Mouse (Mus musculus): ENCODE data around the gene Slc43a1.

Slc43a1 gene

DNA sequence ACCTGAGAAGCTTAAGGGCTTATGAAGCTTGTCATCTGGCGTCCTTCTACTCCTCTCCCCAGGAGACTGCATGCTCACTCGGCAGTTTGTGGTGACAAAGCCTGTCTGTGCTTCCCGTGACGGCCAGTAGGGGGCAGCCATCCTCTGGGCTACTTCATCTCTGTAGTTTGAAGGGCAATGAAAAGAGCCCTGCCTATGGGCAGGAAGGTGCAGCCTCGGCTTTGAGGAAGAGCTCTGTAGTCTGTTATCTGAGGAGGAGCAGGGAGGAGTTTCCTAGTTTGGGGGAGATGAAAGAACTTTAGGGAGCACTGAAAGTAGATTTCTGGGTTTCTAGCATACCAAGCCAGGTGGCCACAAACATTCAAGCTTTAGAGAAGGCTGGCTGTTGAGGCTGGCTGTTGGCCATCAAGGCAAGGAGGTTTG is 29.9 kb downstream of the Slc43a1 start:
- peak; percentile 78 for DNase-seq (ENCODE audit: low spot score)

DNA sequence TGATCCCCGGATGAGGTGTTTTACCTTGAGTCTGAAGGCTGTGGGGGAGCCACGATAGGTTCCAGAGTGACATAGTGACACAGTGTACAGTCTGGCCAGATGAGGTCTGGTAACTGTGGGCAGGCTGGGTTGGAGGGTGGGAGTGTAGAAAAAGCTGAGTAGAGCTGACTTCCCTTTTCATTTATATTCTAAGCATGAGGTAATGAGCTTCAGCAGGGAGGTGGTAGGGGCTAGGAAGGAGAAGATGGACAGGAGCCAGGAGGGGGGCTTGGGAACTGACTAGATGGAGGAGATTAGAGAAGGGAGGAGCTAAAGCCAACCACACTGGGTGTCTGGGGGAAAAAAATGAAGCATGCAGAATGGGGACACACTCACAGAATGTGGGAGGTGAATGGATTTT is 30.3 kb downstream of the Slc43a1 start:
- DNase-seq (ENCODE audit: low spot score) = no peak

DNA sequence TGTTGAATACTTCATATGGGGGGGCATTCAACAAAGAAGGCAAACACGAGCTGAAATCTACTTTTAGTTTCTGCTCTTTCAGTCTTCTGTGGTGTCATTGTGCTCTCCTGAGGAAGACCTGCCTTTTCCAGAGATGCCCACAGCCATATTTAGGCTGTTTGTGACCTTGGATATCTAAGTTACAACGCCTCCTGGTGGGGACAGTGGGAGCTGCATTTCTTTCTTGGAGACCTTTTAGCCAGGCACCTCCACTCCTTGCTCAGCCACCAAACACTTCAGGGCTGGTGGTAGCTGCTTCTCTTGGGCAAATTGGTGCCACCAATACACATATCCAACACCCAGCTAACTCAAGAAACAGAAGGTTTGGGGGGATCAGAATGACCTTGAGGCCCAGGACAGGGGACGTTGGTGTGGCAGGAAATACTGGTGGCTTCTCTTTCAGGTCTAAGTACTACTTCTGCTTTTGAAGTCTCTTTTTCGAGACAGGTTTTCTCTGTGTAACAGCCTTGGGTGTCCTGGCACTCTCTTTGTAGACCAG is 32.0 kb downstream of the Slc43a1 start:
- peak; percentile 62 for DNase-seq (ENCODE audit: low spot score)

DNA sequence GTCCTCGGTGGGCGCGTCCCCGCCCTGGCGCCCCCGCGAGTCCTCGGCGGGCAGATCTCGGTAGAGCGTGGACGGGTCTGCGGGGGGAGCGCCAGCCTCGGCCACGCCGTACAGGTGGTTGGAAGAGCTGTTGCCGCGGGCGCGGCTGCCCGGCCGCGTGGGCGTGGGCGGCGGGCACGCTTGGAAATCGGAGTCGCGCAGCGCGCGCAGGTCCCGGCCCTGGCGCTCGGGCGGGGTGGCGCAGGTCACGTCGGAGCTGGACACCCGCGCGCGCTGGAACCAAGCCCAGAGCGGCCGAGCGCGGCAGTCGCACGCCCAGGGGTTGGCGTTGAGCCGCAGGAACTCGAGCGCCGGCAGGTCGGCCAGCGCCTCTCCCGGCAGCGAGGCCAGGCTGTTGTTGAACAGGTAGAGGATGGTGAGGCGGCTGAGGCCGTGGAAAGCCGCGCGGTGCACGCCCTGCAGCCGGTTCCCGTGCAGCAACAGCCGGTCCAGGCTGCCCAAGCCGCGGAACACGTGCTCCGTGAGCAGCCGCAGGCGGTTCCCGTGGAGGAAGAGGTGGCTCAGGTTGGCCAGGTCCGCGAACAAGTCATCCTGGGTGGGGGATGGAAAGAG is 33.6 kb downstream of the Slc43a1 start:
- peak; percentile 42 for DNase-seq (ENCODE audit: low spot score)

DNA sequence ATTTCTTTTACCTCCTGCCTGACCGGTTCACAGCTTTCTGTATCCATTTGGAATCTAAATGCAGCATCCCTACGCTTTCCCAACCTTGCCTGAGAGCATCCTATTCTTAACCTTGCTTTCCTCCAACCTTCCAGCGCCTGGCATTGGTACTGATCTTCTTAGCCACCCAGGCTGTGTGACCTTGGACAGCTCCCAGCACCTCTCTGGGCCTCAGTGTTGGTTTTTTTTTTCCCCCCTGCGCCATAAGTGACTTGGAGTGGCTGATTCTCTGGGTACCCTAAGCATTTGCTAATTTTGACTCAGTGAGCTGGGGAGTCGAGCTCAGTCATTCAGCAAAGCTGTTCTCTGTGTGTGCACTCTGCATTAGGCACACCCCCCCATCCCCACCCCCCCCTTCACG is 37.2 kb downstream of the Slc43a1 start:
- no peak for DNase-seq (ENCODE audit: low spot score)

DNA sequence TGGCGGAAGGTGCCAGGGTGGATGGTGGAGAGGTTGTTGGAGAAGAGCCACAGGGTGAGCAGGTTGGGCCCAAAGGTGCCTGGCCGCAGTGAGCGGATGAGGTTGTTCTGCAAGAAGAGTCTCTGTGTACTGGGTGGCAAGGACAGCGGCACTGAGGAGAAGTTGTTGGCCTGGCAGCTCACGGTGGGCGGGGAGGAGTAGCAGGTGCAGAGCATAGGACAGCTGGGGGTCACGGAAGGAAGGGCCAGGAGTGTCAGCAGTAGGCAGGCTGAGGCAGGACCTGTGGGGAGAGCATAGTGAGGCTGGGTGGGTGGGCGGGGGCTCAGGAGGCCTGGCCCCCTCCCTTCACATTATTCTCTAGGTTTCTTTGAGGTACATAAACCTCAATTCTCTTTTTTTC is 41.9 kb downstream of the Slc43a1 start:
- DNase-seq (ENCODE audit: low spot score) = no peak

DNA sequence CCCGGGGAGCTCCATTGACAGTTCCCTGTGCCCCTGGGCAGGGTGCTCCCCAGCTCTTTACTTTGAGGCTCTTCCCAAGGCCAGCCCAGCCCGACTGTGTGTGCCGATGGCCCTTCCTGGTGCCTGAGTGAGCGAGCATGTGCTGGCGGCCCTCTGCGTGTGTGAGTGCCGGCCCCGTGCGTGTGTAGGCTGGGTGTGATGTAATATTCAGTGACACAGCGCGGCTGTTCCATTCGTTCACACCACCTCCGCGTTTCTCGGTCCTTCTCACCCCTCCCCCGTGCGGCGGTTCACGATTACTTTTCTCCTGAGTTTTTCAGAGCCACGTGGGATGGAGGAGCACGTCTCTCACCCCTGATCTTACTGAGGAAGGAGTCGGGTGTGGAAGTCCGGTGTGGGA is 44.0 kb downstream of the Slc43a1 start:
- DNase-seq (ENCODE audit: low spot score) = peak; percentile 32

DNA sequence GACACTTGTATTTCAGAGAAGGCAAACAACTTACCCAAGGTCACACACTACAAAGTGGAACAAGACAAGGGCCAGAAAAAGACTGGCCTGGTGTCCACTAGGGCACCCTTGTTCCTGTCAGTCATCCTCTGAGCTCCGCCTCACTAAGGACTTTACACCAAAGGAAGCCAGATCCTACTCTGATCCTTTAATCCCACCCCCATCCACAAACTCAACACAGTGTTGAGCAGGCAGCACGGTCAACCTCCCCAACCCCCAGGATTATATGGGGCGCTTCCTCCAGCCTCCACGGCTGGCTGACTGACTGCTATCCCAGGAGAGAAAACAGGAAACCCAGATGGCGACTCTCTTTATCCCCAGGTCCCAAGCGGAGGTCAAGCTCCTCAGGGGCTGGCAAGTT is 44.4 kb downstream of the Slc43a1 start:
- peak; percentile 54 for DNase-seq (ENCODE audit: low spot score)

DNA sequence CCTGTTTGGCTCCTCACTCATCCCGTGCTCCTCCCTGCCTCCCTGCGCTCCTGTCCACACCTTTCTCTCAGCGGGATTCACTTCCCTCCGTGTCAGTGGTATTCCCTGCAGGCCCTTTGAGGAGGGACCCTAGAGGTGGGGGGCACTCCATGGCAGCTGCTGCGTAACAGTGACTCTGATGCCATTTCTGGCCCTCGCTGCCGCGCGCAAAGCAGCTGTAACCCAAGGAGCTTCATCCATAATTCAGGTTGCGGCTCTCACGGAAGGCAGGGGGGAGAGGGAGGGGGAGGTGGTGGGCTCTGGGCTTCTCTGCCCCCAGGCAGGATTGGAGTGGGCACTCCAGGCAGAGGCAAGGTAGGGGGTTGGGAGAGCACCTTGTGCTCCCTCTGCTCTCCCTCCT is 44.9 kb downstream of the Slc43a1 start:
- peak; percentile 61 for DNase-seq (ENCODE audit: low spot score)

DNA sequence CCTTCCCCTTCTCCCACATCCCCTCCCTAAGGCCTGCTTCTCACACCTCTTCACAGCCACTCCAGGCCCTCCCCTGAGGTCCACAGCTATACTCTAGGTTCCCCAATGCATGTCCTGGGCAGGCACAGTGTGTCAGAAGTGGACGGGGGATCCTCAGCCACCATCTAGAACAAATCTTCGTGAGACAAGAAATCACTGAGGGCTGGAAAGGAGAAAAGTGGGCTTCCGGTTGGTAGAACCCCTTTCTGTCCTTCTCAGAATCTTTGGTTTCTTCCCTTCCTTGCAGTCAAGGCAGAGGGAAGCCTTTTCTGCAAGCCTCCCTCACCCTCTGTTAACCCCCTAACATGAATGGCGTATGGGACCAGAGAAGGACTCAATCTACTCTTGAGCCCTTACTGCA is 45.3 kb downstream of the Slc43a1 start:
- no peak for DNase-seq (ENCODE audit: low spot score)

DNA sequence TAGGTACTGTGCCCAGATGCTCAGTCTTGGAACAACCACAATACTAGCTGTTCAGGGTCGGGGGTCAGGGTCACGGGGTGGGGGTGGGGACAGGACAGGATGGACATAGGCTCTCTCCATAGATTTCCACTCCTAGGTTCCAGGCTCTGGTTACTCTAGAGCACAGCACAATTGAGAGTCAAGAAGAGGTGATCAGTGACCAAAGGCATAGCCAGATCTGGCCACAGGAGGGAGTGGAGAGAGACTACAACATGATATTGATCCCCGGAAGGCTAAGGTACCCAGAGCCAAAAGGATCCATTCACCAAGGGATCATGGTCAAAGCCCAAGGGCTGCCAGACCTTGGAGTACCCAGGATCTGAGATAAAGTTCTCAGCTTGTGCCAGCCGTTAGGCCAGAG is 46.0 kb downstream of the Slc43a1 start:
- DNase-seq (ENCODE audit: low spot score) = no peak

DNA sequence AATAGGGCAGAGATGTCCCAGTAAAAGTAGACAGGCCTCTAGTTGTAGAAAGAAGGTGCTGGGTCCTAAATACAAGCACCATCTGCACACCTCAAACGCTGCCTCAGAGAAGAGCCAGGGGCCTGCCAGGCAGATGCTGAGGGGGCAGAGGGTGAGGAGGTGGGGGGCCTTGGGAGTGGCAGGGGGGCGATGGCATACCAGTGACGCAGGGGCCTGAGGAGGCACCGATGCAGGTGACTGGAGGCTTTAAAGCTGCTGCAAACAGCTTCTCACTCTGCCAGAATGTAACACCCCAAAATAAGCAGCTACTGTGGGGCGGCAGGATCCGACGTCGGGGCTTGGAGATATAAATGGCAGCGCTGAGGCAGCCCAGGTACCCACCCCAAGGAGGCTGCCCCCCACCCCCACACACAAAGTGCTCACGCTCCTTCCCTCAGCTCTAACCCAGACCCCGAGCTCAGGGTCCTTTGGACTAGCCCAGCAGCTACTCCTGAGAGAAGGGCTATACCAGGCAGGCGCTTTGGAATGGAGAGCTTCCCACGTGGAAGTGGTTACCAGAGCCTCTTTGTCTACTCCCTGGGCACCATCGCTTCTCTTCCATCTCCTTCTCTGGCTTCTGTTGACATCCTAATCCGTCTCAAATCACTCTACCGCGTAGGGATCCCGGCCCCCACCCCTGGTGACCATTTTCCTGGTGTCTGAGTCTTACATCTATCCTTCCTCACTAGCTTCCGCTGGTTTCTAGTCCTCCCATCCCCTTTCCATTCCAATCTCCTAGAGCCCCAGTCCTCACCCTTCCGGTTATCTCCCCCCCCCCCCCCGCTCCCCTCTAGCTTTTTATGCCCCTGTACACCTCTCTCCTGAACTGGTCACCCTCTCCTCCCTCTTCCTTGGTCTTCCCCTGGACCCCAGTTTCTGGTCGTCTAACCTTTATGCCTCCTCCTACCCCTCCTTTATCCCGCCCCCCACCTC is 46.7 kb downstream of the Slc43a1 start:
- DNase-seq (ENCODE audit: low spot score) = peak; percentile 44

DNA sequence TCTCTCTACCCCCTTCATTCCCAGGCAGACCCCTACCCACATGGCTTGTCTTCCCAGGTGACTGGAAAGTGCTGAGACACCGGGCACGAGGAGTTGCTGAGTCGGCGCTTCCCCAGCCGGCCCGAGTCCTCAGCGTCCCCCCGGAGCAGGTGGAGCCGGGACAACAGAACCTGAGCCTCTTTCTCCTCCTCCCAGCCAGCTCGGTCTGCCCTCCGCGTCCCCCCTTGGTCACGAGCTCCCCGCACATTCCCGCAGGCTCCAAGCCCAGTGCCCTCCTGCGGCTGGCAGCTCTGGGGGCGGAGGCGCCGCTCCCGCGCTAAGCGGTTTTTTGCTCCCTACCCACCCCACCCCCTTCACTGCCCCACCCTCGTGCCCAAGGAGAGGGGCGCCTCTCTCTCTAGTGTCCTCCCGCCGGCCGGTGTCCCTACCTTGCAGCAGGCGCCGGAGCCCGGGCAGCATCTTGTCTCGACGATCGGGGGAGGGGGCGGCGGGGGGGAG is 47.6 kb downstream of the Slc43a1 start, which contains the start of gene Rtn4rl2:
Gene Rtn4rl2, minus strand, starts transcription at position 477 of the 498 bp plus-strand sequence.
- DNase-seq (ENCODE audit: low spot score) = peak; percentile 50

DNA sequence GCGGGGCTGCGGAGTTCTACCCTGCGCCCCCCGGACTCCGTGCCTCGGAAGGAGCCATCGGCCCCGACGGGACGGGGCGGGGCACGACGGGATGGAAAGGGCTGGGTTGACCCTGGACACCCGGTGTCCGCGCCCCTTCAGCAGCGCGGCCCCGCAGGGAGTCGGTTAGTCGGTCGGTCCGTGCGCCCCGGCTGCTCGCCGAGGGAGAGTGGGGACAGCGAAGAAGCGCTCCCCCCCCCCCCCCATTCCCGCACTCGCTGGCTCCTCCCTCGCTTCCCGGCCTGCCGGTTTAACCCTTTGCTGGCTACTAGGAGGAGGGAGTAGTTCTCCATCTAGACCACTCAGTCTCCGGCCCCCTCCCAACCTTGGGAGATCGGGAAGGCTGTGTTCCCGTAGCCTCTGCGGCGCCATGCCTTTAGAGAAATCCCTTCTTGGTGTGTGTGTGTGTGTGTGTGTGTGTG is 48.2 kb downstream of the Slc43a1 start:
- peak; percentile 76 for DNase-seq (ENCODE audit: low spot score)

DNA sequence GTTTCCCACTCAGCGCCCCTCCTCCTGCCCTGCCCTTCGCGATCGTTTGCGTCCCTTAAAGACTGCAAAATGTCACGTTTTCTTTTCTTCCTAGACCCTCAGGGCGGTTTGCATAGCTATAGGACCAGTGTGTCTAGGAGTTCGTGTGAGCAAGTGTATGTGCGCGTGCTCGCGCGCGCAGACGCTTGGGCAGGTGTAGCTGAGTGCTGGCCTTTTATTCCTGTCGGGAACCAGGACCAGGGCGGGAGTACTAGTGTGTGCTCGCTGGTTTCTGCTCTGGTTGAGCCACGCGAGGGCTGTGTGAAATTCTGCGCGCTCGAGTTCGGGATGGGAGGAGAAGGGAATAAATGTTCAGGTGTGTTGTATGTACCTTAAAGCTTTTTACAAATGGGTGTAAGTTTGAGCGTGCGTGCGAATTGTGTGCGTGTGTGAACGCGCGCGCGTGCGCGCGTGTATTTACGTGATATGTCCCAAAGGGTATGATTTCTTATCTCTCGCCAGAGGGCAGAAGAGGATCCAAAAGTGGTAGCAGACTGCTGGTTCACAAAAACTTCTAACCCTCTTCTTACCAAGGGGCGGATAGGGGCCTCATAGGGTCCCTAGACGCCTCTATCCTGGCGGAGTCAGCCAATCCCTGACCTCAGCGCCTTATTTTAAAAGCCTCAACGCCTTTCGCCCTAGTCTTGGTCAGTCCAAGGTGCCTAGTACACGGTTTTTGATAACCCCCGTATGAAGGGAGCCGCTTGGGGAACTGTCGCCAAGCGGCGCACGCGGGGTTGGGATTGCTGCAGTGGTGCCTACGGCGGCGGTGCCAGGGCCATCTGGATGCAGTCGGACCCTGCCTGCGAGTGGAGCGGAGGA is 49.0 kb downstream of the Slc43a1 start:
- DNase-seq (ENCODE audit: low spot score) = peak; percentile 72

DNA sequence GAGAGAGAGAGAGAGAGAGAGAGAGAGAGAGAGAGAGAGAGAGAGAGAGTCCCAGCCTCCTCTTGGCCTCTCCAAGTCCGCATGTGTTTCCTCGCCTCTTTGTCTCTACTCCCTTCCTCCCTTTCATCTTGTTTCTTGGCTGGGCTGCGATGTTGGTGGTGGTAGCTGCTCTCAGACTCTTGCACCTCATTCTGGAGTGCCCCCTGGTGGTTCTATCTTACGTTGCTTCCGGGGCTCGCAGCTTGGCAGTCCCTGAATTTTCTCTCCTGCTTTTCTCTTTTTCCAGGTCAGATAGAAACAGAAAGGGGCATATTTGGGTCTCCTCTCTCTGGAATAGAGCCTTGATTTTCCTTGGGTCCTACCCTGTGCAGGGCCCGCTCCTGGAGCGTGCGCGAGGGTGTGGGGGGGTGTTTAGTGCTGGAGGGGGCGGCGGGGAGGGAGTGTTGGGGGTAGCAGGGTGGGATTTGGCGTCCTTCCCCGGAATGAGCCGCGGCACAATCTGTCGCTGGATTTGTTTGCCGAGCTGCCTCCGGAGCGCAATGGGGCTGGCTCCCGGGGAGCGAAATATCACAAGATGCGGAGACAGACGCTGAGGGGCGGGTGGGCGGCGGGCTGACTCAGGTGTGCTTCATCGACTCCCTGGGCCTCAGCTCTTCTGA is 50.1 kb downstream of the Slc43a1 start:
- peak; percentile 86 for DNase-seq (ENCODE audit: low spot score)

DNA sequence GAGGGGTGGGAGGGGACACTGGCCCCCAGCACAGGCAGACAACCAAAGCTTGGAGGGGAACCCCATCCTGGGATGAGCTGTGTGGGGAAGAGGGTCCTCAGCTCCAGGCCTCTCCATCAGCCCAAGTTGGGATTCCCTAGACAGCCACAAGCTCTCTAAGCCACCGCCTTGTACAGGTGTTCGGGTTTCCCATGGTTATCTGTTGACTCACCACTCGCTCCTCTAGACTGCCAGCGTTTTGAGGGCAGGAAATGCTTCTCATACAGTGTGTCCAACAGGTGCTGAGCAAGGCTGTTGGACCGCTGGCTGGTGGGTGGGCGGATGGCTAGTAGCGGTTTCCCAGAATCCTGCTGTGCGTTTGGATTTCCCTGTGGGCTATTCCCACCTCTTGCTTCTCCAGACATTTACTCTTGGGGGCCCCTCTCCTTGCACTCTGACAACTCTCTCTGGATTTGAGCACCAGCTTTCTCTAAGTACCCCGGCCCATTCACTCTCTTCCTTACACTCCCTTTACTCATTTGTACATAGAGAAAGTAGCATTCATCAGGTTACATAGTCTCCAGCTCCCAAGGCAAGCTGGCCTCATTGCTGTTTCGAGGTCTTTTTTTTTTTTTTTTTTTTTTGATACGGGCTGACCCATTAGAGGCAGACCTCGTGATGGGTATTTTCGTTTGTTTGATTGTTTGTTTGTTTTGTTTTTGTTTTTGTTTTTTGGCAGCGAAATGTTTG is 50.8 kb downstream of the Slc43a1 start:
- peak; percentile 37 for DNase-seq (ENCODE audit: low spot score)

DNA sequence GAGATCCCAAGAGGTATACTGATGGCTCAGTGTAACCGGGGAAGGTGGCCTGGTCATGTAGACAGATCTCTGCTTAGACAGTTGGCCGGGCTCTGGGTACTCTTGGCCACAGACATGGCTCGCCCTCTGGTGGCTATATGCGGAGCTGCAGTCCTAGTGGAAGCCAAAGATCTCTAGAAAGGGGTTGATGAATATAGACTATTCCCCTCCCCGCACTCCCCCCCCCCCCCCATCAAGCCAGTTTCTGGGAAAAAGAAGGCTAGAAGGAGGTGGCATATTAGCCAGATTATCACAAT is 51.3 kb downstream of the Slc43a1 start:
- peak; percentile 92 for DNase-seq (ENCODE audit: low spot score)

DNA sequence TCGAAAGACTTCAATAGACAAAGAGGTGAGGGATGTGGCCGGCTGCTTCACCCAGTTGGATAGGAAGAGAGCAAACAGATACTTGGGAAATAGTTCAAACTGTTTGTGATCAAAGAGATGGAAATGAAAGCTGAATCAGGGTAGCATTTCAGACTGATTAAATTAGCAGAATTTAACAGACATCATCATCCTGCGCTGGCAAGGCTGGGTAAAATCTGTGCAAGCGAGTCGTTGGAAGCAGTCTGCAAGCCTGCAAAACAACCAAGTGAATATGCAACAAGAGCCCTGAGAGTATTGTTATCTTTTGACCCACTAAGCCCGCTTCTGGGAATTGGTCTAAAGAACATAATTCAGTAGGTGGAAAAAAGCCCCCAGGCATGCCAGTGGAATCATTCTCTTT is 54.7 kb downstream of the Slc43a1 start:
- no peak for DNase-seq (ENCODE audit: low spot score)

DNA sequence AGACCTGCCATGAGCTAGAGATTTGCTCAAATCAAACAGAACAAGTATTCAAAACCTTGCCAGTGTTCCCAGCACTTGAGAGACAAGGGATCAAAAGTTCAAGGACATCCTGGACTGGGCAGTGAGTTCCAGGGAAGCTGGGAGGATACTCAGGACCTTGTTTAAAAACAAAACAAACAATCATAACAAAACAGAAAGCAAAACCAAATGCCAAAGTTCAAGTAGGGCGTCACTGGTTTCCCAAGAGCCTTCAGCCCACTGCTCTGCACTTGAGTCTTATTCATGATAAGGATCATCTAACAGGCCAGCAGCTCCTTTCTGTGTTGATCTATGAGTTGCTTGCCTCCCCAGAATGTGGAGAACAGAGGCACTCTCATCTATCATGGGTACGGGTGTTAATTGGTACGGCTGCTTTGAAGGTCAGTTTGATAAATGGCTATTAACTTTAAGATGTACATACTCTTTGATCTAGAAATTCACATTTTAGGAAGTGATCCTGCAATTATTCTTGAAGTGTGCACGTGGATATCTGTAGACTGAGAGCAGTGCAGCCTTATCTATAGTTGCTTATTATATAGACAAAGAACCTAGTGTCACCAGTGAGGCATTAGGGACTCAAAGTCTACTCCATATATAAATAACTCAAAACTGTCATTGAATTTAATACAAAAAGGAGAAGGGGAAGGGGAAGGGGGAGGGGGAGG is 57.0 kb downstream of the Slc43a1 start:
- no peak for DNase-seq (ENCODE audit: low spot score)

Data from retina, embryonic 14.5 days (tissue).